Mouse (Mus musculus): ENCODE measurements around the gene Tfip11.

Tfip11 gene

DNA sequence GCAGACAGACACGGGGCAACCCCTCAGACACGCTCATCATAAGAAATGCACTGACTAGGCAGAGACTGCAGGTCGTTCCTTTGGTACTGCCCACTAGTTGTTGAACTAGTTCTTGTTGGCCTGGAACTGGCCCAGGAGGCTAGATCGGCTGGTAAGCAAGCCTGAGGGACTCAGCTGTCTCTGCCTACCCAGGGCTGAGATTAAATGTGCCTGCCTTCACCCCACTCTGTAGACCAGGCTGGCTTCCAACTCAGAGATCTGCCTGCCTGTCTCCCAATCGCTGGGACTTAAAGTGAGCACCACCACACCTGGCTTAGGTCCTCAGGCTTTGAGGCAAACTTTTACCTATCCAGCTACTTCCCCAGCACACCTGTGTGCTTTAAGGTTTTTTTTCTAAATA lies 5.8 kb upstream of the Tfip11 start:
- ATAC-seq (ENCODE audit: low TSS enrichment), result 0 out of 2 replicates have a peak, but pooled peaks have one; percentile 13

DNA sequence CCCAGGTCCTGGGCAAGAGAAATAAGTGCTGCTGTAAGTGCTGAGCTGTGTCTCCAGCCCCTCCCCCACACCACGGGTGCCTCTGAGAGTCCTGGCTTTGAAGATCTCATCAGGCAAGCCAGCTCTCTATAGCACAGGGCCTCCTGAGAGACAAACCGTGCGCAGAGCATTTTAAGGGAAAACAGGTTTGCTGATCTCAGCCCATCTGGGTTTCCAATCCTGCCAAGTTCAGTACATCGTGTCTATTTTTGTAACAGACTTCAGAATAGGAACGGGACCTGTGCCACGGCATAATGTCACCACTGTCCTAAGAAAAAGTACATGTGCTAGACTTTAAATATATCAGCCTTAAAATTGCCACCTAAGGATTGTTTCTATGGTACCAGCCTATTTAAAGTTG lies 5.2 kb upstream of the Tfip11 start:
- peak; percentile 83 for ATAC-seq (ENCODE audit: low TSS enrichment)

DNA sequence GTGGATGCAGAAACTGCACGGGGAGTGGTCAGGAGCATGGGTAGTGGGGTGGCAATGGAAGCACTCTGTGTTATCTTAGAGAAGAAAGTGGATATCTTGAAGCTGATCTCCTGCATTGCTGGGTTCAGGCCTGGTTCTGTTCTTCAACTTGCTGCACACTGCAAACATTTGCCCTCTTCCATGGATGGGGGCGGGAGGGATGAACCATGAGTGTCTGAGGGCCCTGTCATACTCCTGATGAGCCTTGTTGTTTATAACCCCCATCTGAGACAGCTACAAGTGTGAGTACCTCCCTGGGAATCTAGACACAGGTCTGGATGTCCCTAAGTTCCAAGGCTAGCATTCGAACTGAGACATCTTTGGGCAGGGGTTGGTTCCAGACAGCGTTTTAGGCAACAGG lies 4.8 kb upstream of the Tfip11 start:
- ATAC-seq (ENCODE audit: low TSS enrichment), result no peak

DNA sequence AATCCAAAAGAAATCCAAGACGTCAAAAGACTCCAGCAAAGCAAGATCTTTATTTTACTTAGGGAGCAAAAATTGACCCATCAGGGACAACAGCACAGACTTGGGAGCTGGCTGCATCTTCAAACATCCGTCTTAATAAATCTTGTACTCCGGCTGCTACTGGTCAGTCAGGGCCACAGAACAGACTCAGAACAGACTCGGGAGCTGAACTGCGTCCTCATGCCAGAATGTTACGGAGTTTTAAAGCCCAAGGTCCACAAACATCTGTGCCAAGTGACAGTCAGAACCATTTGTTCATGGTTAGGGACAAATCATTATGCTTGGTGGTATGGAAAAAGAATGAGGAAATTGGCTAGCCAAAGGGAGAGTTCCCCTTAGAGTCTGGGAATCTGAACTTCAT lies 2.9 kb upstream of the Tfip11 start:
- no peak for ATAC-seq (ENCODE audit: low TSS enrichment)

DNA sequence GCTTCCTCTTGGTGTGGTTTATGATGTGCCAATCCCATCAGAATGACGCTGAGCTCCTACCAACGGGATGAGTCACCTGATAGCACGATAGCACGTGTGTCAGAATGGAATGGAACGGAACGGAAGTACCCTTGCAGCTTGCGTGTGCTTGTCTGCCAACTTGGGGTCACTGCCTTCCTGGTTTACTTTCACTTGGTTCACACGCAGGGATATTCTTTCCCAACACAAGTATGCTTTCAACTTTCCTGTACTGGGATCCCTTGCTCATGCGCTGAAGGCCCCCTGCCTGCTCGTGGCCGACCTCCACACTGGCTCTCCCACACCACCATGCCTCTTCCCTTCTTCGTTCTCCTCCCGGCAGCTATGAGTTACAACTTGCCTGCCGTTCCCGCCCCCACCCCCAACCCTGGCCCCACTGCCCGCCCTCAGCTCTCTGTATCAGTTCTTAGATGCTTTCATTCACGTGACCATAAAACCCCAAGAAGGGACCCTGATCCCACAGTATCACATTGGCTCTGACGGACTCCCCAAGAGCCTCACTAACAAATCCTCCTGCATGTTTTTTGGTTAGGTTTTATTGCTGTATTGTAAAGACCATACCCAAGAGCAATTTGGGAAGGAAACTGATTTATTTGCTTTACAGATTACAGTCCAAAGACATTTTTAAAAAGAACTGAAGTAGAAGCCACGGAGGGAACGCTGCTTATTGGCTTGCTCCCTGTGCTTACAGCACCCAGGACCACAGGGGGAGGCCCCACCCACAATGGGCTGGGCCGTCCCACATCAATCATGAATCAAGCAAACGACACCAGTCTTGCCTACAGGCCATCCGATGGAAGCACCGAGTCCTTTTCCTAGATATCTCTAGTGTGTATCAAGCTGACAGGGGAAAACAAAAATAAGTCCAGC lies 1.3 kb upstream of the Tfip11 start:
- no peak for ATAC-seq (ENCODE audit: low TSS enrichment)

DNA sequence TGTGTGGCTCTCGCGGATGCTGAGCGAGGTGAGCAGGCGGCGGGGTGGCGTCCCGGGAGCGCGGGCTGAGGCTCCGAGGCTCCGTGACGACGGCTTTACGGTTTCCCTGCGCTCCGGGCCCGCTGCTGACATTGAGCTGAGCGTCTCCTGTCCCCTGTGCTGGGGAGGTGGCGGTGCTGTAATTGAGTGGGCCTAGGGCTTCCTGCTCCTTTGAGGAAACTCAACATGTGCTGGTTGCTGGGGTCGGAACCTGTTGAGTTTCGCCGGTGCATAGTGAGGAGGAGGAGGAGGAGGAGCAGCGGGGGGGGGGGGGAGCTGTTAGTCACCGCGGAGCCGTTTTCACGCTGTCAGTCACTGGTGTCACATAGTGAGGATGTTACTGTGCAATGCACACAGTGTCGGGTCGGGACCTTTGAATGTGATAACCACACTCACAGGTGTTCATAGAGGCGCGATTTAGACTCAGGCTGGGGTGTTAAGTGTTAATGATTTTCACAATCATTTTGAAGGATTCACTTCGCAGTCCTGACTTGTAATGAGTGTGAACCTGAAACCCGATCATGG lies 370 bp downstream of the Tfip11 start:
- peak; percentile 18; the same call in 1 of the 2 replicates for ATAC-seq (ENCODE audit: low TSS enrichment)

DNA sequence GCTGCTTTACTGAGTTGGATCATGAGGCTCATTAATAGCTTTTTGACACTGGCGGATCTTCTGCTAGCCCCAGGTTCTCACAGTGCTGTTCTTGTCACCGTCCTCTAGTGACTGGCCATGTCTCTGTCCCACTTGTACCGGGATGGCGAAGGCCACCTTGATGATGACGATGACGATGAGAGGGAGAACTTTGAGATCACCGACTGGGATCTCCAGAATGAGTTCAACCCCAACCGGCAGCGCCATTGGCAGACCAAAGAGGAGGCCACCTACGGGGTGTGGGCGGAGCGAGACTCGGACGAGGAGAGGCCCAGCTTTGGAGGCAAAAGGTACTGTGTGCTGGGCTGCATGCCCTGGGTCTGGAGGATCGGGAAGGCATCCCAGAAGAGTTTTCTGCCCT lies 1.7 kb downstream of the Tfip11 start:
- ATAC-seq (ENCODE audit: low TSS enrichment), result no peak

DNA sequence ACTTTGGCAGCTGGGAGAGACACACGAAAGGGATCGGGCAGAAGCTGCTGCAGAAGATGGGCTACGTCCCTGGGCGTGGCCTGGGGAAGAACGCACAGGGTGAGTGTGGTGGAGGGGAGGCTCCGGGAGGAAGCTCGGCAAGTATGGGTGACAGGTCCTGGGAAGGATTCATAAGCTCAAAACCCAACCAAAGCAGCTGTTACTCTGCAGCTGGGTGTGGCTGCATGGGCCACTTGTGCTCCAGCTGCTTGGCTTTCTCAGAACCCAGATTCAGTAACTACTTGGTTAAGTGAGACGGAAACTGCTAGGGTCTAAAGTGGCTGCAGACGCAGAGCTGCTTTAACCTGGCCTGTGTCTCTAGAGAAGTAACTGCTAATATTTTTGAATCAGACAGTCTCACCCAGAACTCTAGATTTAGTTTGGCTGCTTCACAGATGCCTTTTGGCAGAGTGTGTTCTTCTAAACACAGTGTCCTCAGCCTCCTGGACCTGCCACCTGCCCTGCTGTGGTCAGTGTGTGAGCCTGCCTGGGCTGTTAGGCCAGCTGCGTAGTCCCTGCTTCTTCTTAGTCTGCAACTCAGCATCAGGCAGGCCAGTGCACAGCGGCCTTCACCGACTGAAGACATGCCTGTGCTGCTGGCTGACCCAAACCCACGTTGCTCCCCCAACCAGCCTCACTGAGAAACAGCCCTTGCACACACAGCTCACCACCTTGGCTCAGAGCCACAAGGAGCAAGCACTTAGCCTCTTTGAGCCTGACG lies 3.8 kb downstream of the Tfip11 start:
- ATAC-seq (ENCODE audit: low TSS enrichment), result no peak

DNA sequence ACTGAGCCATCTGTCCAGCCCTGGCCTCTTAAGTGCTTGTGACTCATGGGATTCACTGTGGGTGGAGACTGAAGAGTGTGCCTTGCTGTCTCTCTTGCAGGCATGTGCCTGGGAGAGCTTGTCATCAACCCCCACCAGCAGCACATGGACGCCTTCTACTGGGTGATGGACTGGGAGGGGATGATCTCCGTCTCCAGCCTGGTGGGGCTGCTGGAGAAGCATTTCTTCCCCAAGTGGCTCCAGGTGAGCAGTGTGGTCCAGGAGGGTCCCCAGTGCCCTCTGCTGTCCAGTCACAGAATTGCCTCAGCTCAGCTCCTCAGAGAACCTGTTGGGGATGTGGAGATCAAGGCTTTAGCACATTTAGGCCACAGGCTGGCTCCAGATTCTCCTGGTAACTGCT lies 9.3 kb downstream of the Tfip11 start:
- peak; percentile 44 for ATAC-seq (ENCODE audit: low TSS enrichment)

DNA sequence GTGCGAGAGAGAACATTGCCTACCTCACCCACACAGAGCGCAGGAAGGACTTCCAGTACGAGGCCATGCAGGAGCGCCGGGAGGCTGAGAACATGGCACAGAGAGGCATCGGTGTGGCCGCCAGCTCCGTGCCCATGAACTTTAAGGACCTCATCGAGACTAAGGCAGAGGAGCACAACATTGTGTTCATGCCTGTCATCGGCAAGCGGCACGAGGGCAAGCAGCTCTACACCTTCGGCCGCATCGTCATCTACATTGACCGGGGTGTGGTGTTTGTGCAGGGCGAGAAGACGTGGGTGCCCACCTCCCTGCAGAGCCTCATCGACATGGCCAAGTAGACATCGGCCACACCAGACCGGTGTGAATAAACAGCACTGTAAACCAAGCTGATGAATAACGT lies 10.8 kb downstream of the Tfip11 start:
- ATAC-seq (ENCODE audit: low TSS enrichment), result no peak

DNA sequence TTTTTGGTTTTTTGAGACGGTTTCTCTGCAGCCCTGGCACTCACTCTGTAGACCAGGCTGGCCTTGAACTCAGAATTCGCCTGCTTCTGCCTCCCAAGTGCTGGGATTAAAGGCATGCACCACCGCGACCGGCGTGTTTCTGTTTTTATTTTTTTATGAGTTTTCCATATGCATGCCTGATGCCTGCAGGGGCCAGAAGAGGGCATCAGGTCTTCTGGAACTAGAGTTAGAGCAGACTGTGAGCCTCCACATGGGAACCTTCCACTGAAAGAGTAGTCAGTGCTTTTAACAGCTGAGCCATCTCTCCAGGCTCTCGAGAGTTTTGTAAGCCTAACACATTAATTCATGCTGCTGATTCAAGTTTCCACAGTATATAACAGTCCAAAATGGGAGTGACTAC lies 13.1 kb downstream of the Tfip11 start:
- no peak for ATAC-seq (ENCODE audit: low TSS enrichment)

DNA sequence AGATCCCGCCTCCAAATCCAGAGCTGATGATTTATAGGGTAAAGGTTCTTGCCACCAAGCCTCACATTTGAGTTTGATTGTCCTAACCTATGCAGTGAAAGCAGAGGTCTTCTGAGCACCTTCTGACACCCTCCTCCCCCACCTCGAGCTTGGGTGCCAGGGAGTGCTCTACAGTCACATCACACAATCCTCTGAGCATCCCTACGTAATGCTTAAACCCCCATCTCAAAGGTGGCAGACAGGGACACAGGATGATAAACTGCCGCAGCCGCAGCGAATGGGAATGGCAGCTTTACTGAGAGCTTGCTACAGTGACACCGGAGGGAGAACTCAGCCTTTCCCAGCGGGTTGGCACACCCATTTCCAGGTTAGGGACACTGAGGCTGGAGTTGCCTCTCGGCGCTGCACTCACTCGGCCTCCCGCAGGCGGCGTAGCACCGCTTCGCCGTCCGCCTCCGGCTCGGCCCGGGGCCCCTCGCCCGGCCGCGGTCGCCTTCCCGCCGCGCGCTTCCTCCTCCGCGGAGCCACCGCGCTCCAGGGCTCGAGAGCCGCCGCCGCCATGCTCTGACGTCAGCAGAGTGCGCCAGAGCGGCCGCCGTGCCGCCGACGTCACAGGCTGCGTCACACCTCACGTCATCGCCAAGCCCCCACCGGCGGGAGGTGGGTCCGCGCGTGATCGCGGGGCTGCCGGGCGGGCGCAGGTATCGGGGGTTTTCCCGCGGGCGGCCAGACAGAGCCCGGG lies 16.5 kb downstream of the Tfip11 start, which contains the start of the genes Srrd and Hps4:
Gene Srrd, minus strand, starts transcription at position 578 of the 742 bp plus-strand sequence.
Gene Hps4, plus strand, starts transcription at position 621 of the 742 bp plus-strand sequence.
- ATAC-seq (ENCODE audit: low TSS enrichment), result 0 out of 2 replicates have a peak, but pooled peaks have one; percentile 20

DNA sequence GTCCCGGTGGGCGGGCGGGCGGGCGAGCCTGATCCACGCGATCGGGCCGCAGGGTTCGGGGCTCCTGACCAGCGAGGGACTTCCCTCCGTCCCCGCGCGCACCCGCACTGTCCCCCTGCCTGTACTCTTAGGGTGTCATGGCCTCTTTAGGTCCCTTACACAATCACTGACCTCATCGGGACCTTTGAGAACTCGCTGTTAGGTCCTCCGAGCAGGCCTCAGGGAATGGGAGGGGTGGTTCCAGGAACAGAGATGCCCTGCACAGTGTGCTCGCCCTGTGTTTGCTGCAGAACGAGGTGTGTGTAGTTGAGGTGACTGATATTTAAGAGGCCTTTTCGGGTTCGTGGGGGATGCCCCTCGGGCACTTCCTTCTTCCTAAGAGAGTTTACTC lies 17.0 kb downstream of the Tfip11 start:
- no peak for ATAC-seq (ENCODE audit: low TSS enrichment)

DNA sequence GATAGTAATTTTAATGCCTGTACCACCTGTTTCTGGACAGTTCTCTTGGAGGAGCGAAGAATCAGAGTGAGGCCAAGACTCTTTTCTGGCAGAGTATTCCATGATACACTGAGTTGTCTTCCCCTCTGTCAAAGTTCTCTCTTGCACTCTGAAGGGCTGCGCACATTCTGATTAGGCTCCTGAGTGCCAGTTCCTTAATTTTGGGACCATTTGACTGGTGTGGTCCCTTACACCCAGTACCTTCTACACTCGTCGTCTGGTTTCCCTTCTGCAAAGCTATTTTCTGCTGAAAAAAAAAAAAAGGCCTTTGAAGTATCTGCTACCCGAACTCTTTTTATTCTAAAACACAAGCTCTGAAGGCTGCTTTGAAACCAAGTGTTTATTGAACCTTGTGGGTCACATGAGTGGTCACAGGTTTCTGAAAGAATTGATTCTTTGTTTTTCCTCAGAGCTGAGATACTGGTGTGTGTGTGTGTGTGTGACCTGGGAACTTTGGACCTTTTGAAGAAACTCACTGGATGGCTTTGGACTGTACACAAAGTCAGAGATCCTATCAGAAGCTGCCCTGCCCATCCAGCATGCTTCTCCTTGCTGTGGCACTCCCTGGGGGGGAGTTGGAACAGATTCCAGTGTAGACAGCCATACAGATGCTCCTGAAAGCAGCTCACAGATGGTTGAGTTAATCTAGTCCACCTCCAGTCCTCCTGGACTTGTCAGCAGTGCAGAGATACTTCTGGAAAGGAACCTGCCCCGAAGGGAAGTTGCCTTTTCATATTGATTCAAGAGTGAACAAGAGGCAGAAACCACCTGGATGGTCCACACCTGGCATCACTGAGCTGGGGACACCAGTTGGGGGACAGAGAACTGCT lies 18.2 kb downstream of the Tfip11 start:
- ATAC-seq (ENCODE audit: low TSS enrichment), result peak; percentile 76

DNA sequence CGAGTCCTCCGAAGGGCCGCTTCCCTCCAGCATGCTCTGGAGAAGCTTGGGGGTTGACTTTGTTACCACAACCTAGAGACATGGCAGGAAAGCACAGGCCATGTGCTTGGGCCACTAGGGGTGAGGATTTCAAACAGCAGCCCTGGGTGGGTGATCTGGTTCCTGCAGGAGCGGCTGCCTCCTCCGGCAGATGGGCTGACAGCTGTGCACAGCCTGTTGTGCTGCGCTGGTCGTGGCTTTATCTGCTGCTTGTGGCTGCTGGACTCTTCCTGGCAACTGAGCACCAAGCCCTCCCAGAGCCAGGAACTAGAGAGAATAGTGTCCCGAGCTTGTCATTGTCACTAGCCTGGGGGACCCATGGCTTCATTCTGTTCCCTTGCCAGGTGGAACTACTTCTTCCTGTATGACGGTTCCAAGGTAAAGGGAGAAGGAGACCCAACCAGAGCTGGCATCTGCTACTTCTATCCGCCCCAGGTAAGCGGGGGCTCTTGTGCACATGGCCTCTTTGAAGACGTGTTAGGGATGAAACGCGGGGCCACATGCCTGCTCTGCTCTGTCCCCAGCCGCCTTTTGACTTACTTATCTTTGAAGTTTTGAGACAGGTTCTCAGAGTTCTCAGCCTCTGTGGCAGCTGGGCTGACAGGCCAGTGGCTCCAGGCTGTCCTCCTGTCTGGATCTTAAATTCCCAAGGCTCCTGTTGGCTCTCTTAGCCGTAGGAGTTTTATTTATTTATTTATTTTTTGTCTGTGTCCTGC lies 20.2 kb downstream of the Tfip11 start:
- no peak for ATAC-seq (ENCODE audit: low TSS enrichment)

DNA sequence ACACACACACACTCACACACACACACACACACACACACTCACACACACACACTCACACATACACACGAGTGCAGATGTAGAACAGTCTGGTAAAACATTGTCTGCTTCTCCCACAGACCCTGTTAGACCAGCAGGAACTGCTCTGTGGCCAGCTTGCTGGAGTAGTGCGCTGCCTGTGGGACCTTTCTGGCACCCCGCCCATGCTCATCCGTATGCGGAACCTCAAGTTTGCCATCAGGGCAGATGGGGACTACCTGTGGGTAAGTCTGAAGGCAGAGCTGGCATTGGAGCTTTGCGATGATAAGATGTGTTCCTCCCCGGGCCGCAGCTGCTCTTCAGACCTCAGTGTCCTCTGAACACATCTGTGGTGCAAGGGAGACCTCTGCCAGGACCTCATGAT lies 23.0 kb downstream of the Tfip11 start:
- ATAC-seq (ENCODE audit: low TSS enrichment), result no peak

DNA sequence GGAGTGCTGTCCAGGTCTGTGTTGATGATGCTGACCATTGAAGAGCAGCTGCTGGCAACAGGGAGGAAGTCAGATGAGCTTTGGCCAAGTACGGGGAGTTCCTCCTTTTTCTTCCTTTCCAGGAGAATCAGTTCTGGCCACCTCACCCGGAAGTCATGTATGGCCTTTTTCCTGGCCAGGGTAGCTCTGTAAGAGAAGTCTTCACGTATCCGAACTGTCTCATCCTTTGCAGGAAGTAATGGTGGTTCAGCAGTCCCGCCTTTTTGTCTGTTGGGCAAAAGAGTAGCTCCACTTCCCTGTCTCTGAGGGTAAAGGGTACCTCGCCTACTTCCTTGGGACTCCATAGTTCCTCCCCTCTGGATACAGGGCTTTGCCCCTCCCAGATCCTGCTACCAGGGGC lies 29.3 kb downstream of the Tfip11 start:
- ATAC-seq (ENCODE audit: low TSS enrichment), result no peak

DNA sequence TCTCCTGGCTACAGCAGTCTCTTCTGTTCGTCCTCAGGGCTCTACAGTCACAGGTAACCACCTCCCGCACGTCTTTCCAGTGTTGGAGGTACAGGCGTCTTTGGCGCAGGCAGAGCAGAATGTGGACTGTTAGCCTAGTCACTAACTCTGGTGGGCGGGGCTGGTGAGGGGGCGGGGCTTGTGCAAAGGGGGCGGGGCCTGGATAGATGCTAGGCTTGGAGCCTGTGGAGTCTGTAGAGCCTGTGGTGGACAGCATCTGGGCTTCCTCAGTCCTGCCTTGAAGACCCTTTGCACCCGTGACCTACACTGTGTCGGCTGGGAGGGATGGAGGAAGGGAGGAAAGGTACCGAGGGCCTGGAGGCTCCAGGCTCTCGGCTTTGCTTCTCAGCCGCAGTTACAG lies 29.8 kb downstream of the Tfip11 start, which contains the start of gene Gm6583:
Gene Gm6583, minus strand, starts transcription at position 124 of the 400 bp plus-strand sequence.
- no peak for ATAC-seq (ENCODE audit: low TSS enrichment)

DNA sequence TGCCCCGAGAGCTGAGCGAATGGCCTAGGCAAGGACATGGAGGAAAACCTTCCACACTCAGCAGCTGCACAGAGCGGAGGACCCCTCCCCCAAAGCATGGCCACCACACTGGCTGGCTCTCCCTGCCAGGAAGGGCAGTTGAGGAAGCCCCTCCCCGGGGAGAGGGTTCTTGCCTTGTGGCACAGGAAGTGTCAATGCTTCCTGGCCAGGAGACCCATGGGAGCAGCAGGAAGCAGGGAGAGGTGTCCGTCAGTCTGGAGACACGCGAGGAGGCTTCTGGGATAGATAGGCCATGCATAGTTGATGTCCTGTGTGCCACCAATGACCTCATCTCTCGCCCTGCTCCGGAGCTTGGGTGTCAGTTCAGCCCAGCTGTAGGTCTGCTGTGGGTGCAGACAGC lies 30.2 kb downstream of the Tfip11 start:
- no peak for ATAC-seq (ENCODE audit: low TSS enrichment)

DNA sequence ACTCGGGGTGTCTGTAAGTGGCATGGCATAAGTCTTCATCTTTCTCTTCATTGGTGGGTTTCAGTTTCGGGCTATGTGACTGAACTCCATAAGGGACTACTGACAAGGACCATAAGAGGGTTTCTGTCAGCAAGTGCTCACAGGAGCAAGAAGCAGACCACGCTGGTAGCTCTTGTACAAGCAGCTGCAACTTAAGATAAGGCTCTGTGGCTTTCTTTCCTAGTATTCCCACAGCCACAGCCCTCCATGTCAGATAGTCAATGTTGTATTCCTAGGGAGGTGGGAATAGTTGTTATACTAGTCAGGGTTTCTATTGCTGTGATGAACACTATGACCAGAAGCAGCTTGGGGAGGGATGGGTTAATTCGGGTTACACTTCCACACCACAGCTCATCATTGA lies 33.4 kb downstream of the Tfip11 start:
- no peak for ATAC-seq (ENCODE audit: low TSS enrichment)
